Mouse (Mus musculus): Measurements from ENCODE around the gene Gcnt1. TPM values are rescaled to one million over a fixed set of nuclear protein-coding genes. Genes with fewer than 3 reads are reported as not detected.
A peak's percentile ranks its signal among the peaks of the same experiment; 100 is the strongest.

Gcnt1 gene
- polyA plus RNA-seq, 1 experiment from 2014 or later = 2.7 TPM

GRCm38 (mm10) chr19:17364741-17365140 lies 7.9 kb downstream of the Gcnt1 start:
- ATAC-seq = no peak
- H3K27ac ChIP-seq (ENCODE audit: low read length) = no peak overlapping the region
- DNase-seq (ENCODE audit: low spot score) = peak; percentile 65
- H3K9ac ChIP-seq (replicated peaks; ENCODE audit: low read depth) = no peak overlapping the region
- H3K36me3 ChIP-seq (ENCODE audit: insufficient read depth, low read length) = no peaks in the 10 kb centered on the region
- H3K9me3 ChIP-seq (ENCODE audit: low read length) = no peaks in the 10 kb centered on the region
- H3K27me3 ChIP-seq (replicated peaks; ENCODE audit: insufficient read depth, low read length) = no peaks in the 10 kb centered on the region
- WGBS = 43% methylated on average over 3 of the region's 3 CpGs
- H3K4me3 ChIP-seq (ENCODE audit: low read depth, low read length) = no peak overlapping the region
- H3K4me2 ChIP-seq (replicated peaks; ENCODE audit: low read depth, low read length) = no peak overlapping the region
- TF ChIP-seq CTCF (IDR thresholded peaks at IDR 0.05) = peak; percentile 82
- no peak for TF ChIP-seq EP300 (IDR thresholded peaks at IDR 0.05)
- no peaks in the 10 kb centered on the region for H3K4me1 ChIP-seq (ENCODE audit: insufficient read depth, low read depth, low read length)

GRCm38 (mm10) chr19:17361181-17361580 lies 11.5 kb downstream of the Gcnt1 start:
- Histone ChIP-seq H3K4me3 (ENCODE audit: low read depth, low read length) (no peak overlapping the region), H3K4me2 (replicated peaks; ENCODE audit: low read depth, low read length) (no peak overlapping the region)
- WGBS = 73% methylated on average over 2 of the region's 2 CpGs

GRCm38 (mm10) chr19:17359315-17359890 lies 13.2 kb downstream of the Gcnt1 start:
- Histone ChIP-seq H3K9me3 (ENCODE audit: low read length) (no peaks in the 10 kb centered on the region), H3K36me3 (ENCODE audit: insufficient read depth, low read length) (no peaks in the 10 kb centered on the region), H3K4me3 (ENCODE audit: low read depth, low read length) (no peak overlapping the region), H3K4me1 (ENCODE audit: insufficient read depth, low read depth, low read length) (no peaks in the 10 kb centered on the region), H3K9ac (replicated peaks; ENCODE audit: low read depth) (no peak overlapping the region), H3K27me3 (replicated peaks; ENCODE audit: insufficient read depth, low read length) (0 out of 2 replicates have a peak, but pooled peaks cover 3% of the 10 kb centered on the region), H3K27ac (ENCODE audit: low read length) (no peak overlapping the region), H3K4me2 (replicated peaks; ENCODE audit: low read depth, low read length) (no peak overlapping the region)
- peak; percentile 54 for DNase-seq (ENCODE audit: low spot score)
- TF ChIP-seq EP300 (IDR thresholded peaks at IDR 0.05) (no peak), CTCF (IDR thresholded peaks at IDR 0.05) (no peak)
- ATAC-seq = peak; percentile 37
- WGBS = 62% methylated on average over 14 of the region's 14 CpGs

More at GRCm38 (mm10) chr19:17361181-17361580, 11.5 kb downstream of the Gcnt1 start:
- ATAC-seq (no peak), DNase-seq (ENCODE audit: low spot score) (no peak)
- TF ChIP-seq CTCF (IDR thresholded peaks at IDR 0.05) = no peak
- TF ChIP-seq EP300 (IDR thresholded peaks at IDR 0.05) = no peak
- Histone ChIP-seq H3K27ac (ENCODE audit: low read length) (no peak overlapping the region), H3K36me3 (ENCODE audit: insufficient read depth, low read length) (no peaks in the 10 kb centered on the region), H3K9me3 (ENCODE audit: low read length) (no peaks in the 10 kb centered on the region), H3K9ac (replicated peaks; ENCODE audit: low read depth) (no peak overlapping the region), H3K4me1 (ENCODE audit: insufficient read depth, low read depth, low read length) (no peaks in the 10 kb centered on the region), H3K27me3 (replicated peaks; ENCODE audit: insufficient read depth, low read length) (no peaks in the 10 kb centered on the region)

- H3K27ac ChIP-seq (ENCODE audit: low read length) = no peak overlapping the region
- no peak for DNase-seq (ENCODE audit: low spot score)
- H3K27me3 ChIP-seq (replicated peaks; ENCODE audit: insufficient read depth, low read length) = 0 out of 2 replicates have a peak, but pooled peaks cover 3% of the 10 kb centered on the region
- H3K36me3 ChIP-seq (ENCODE audit: insufficient read depth, low read length) = no peaks in the 10 kb centered on the region
- no peak for ATAC-seq
- no peak overlapping the region for H3K4me3 ChIP-seq (ENCODE audit: low read depth, low read length)
- no peak overlapping the region for H3K9ac ChIP-seq (replicated peaks; ENCODE audit: low read depth)
- TF ChIP-seq CTCF (IDR thresholded peaks at IDR 0.05) (no peak), EP300 (IDR thresholded peaks at IDR 0.05) (no peak)
- 62% methylated on average over 3 of the region's 3 CpGs for WGBS
- no peak overlapping the region for H3K4me2 ChIP-seq (replicated peaks; ENCODE audit: low read depth, low read length)
- no peaks in the 10 kb centered on the region for H3K9me3 ChIP-seq (ENCODE audit: low read length)
- no peaks in the 10 kb centered on the region for H3K4me1 ChIP-seq (ENCODE audit: insufficient read depth, low read depth, low read length)
Measured at GRCm38 (mm10) chr19:17357391-17357790, 15.3 kb downstream of the Gcnt1 start.

- Histone ChIP-seq H3K27me3 (replicated peaks; ENCODE audit: insufficient read depth, low read length) (0 out of 2 replicates have a peak, but pooled peaks cover 3% of the 10 kb centered on the region), H3K4me3 (ENCODE audit: low read depth, low read length) (no peak overlapping the region), H3K36me3 (ENCODE audit: insufficient read depth, low read length) (no peaks in the 10 kb centered on the region), H3K9ac (replicated peaks; ENCODE audit: low read depth) (no peak overlapping the region), H3K27ac (ENCODE audit: low read length) (no peak overlapping the region), H3K4me1 (ENCODE audit: insufficient read depth, low read depth, low read length) (no peaks in the 10 kb centered on the region), H3K9me3 (ENCODE audit: low read length) (no peaks in the 10 kb centered on the region), H3K4me2 (replicated peaks; ENCODE audit: low read depth, low read length) (no peak overlapping the region)
- DNase-seq (ENCODE audit: low spot score) (no peak), ATAC-seq (no peak)
- 65% methylated on average over 6 of the region's 6 CpGs for WGBS
- TF ChIP-seq EP300 (IDR thresholded peaks at IDR 0.05) = no peak
- no peak for TF ChIP-seq CTCF (IDR thresholded peaks at IDR 0.05)
Measured at GRCm38 (mm10) chr19:17356932-17357331, 15.7 kb downstream of the Gcnt1 start.

- no peak overlapping the region for H3K27ac ChIP-seq (ENCODE audit: low read length)
- no peak overlapping the region for H3K9ac ChIP-seq (replicated peaks; ENCODE audit: low read depth)
- ATAC-seq (peak; percentile 81), DNase-seq (ENCODE audit: low spot score) (peak; percentile 62)
- H3K4me2 ChIP-seq (replicated peaks; ENCODE audit: low read depth, low read length) = peak overlapping the region; percentile 64
- 2% methylated on average over 50 of the region's 50 CpGs for WGBS
- H3K36me3 ChIP-seq (ENCODE audit: insufficient read depth, low read length) = no peaks in the 10 kb centered on the region
- 0 out of 2 replicates have a peak, but pooled peaks cover 3% of the 10 kb centered on the region for H3K27me3 ChIP-seq (replicated peaks; ENCODE audit: insufficient read depth, low read length)
- H3K4me1 ChIP-seq (ENCODE audit: insufficient read depth, low read depth, low read length) = no peaks in the 10 kb centered on the region
- H3K9me3 ChIP-seq (ENCODE audit: low read length) = no peaks in the 10 kb centered on the region
- H3K4me3 ChIP-seq (ENCODE audit: low read depth, low read length) = peak overlapping the region; percentile 36
- TF ChIP-seq CTCF (IDR thresholded peaks at IDR 0.05) (peak; percentile 37), EP300 (IDR thresholded peaks at IDR 0.05) (no peak)
Measured at GRCm38 (mm10) chr19:17355950-17356867, 16.4 kb downstream of the Gcnt1 start.
